19 mouse cellular contexts compared by ENCODE assay signal in genomic region chr11:35651286-35651685, GRCm38 (mm10).
"Had no signal": no experiment of that assay in that cellular context is flagged by ENCODE, and none has a peak within 500 bp of the region (broad histone marks: within the 10 kb centered on the region; RNA-seq: fewer than 3 reads in every experiment).

No protein-coding gene starts in this region.

- ATAC-seq: midbrain, embryonic 16.5 days had no signal

- H3K9me3 ChIP-seq: midbrain, embryonic 10.5 days; midbrain, embryonic 12.5 days; neural tube, embryonic 12.5 days had no signal

- H3K4me3 ChIP-seq: midbrain, embryonic 10.5 days; midbrain, embryonic 12.5 days; myocyte; neural tube, embryonic 12.5 days had no signal

- H3K4me1 ChIP-seq: midbrain, embryonic 12.5 days; neural tube, embryonic 12.5 days had no signal

- H3K27ac ChIP-seq: liver, embryonic 14.5 days; midbrain, embryonic 10.5 days; midbrain, embryonic 12.5 days; neural tube, embryonic 12.5 days had no signal

- H3K9ac ChIP-seq: liver, embryonic 14.5 days; lung, embryonic 14.5 days; midbrain, embryonic 12.5 days; neural tube, embryonic 12.5 days had no signal

- H3K27me3 ChIP-seq: neural tube, embryonic 12.5 days had no signal

- H3K4me2 ChIP-seq: lung, embryonic 14.5 days; midbrain, embryonic 12.5 days; neural tube, embryonic 12.5 days had no signal

- H3K36me3 ChIP-seq: midbrain, embryonic 12.5 days had no signal

- DNase-seq: lung, adult 18-20 months; lung, embryonic 14.5 days; lung, postnatal 10 days; lung, postnatal 4 days; midbrain, embryonic 14.5 days; retina, postnatal 1 day; right cerebral cortex, adult 18-20 months; right cerebral cortex, postnatal 25 days; right cerebral cortex, postnatal 4 days; spleen, adult 18-20 months; thymus, adult 18-20 months; thymus, postnatal 14 days; thymus, postnatal 4 days had no signal
